Mouse (Mus musculus) testis, adult 2 months (tissue): ENCODE data around the gene Rras2. TPM values are rescaled to one million over a fixed set of nuclear protein-coding genes. Genes with fewer than 3 reads are reported as not detected.
A peak's percentile ranks its signal among the peaks of the same experiment; 100 is the strongest.

Experiments used
- H3K27ac ChIP-seq: fragments of 200-500 bp; 2 replicates; pipeline ENCODE4 v1.5.1; 2012; ENCODE audit warnings: low read depth, low read length; ENCODE audit not compliant: control insufficient read depth, insufficient read depth
- H3K27me3 ChIP-seq: fragments of 200-500 bp; 2 replicates; pipeline ENCODE4 v1.6.1; 2012; ENCODE audit warnings: mild to moderate bottlenecking, low read length, moderate library complexity; ENCODE audit not compliant: control insufficient read depth, insufficient read depth
- H3K36me3 ChIP-seq: fragments of 200-500 bp; 2 replicates; pipeline ENCODE4 v1.6.1; 2012; ENCODE audit warnings: mild to moderate bottlenecking, low read length; ENCODE audit not compliant: control insufficient read depth, insufficient read depth
- H3K4me1 ChIP-seq: fragments of 200-500 bp; 2 replicates; pipeline ENCODE4 v1.6.1; 2012; ENCODE audit warnings: low read length; ENCODE audit not compliant: control insufficient read depth, insufficient read depth
- H3K4me3 ChIP-seq: fragments of 200-500 bp; 2 replicates; pipeline ENCODE4 v1.5.1; 2012; ENCODE audit warnings: low read depth, mild to moderate bottlenecking, low read length, moderate library complexity, mixed read lengths; ENCODE audit not compliant: control insufficient read depth
- CTCF ChIP-seq: fragments of 200-500 bp; IDR thresholded peaks from 2 replicates; pipeline ENCODE4 v1.5.1; 2012; ENCODE audit warnings: low read depth, mild to moderate bottlenecking, inconsistent platforms, low read length, moderate library complexity; ENCODE audit not compliant: control insufficient read depth, insufficient read depth, insufficient replicate concordance
- POLR2A ChIP-seq: fragments of 200-500 bp; IDR thresholded peaks from 2 replicates; pipeline ENCODE4 v1.6.1; 2012; ENCODE audit warnings: low read depth, mild to moderate bottlenecking, inconsistent platforms, low read length, moderate library complexity; ENCODE audit not compliant: control insufficient read depth
- polyA plus RNA-seq: library from polyadenylated mRNA; depleted of rRNA; stranded (reverse); fragments of >200 nt; gene quantifications from 2 replicates; pipeline ENCODE4 v1.2.3, GENCODE M21; 2012

Gene Rras2
- polyA plus RNA-seq, 1 experiment: 5.4 TPM

DNA sequence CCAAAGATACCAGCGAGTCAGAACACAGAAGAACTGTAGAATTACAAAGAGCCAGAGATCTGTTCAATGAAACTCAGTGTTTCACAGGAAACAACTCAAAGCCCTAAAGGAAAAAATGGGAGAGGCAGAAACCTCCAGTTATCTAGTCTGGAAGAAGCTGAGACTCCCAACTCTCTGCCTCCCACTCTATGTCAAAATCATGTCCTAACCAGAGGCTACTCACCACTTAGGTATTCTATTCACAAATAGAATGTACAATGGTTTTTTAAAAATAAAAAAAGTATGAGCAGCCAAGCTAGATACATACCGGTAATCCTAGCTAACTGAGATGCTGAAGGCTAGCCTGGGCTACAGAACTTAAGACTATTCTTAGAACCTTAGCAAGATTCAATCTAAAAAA lies 3.3 kb downstream of the Rras2 start:
- Histone ChIP-seq H3K4me3 (peak overlapping the region; percentile 14; the same call in 1 of the 2 replicates), H3K27ac (no peak overlapping the region), H3K27me3 (no peaks in the 10 kb centered on the region), H3K4me1 (peaks cover 7% of the 10 kb centered on the region), H3K36me3 (no peaks in the 10 kb centered on the region)
- TF ChIP-seq POLR2A: no peak
- TF ChIP-seq CTCF: no peak

DNA sequence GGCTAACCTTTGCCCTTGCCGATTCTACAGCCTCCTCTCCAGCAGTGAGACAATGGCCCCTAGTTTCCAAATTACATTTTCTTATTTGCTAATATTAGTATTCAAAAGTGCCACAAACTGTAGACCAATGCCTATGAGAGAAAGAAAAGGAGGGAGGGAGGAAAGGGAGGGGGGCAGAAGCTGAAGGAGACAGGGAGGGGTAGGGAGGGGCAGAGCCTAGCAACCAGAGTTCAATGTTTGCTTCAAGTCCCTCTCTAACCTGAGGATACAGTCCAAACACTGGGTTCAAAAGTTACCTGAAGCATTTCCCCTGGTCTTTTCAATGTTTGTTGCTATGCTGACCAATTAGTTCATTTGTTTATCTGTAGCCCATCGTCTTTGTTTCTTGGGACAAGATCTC lies 7.1 kb downstream of the Rras2 start:
- H3K4me1 ChIP-seq: no peaks in the 10 kb centered on the region
- H3K4me3 ChIP-seq: no peak overlapping the region
- H3K36me3 ChIP-seq: no peaks in the 10 kb centered on the region
- H3K27ac ChIP-seq: no peak overlapping the region
- H3K27me3 ChIP-seq: no peaks in the 10 kb centered on the region
- no peak for TF ChIP-seq POLR2A

DNA sequence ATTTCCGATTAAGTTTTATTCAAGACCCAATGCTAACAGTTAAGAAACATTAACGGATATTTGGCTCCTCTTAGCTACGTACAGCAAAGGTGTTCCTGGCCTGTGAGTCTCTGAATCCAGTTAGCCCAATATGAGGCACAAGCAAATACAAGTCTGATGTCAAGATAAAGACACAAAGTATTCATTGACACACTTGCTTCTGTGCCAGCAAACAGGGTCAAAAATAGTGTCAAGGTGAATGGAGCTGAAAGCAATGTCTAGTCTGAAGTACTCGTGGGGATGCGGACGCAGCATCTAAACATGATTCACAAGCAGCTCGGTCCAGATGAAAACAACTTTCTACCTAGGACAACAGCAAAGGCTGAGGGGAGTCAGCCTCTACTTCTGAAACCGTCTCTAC lies 11.7 kb downstream of the Rras2 start:
- H3K4me1 ChIP-seq: no peaks in the 10 kb centered on the region
- H3K27me3 ChIP-seq: no peaks in the 10 kb centered on the region
- no peaks in the 10 kb centered on the region for H3K36me3 ChIP-seq
- no peak overlapping the region for H3K4me3 ChIP-seq
- TF ChIP-seq CTCF: no peak
- no peak for TF ChIP-seq POLR2A
- peak overlapping the region; percentile 21; the same call in 1 of the 2 replicates for H3K27ac ChIP-seq

DNA sequence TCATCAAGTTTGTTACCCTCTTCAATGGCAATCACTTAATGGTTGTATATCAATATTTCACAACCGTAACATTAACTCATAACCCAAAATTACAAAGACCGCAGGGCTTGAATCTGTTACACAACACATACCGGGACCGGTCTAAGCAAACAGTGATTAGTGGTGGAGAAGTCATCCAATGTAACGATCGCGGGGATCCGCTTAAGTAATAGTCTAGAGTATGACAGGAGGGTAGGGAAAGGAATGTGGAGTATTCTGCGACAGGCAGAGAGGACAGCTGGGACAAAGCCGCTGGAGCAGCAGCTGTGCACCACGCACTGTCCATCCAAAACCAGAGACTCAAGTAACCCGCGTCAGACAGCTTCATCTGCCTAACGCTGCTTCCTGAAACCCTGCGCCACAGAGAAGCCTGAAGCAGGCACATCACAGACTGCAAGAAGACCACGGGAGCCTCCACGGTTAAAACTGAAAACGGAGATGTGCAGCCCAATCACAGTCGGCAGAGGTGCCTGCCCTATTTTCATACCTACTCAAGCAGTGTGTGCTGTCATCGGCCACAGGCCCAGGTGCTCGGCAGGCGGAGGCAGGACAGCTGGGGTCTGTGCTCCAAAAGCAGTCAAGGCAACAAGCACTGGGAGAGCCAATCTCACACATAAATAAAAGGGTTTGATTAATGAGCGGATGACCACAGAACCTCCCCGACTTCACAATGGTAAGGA lies 13.8 kb downstream of the Rras2 start:
- Histone ChIP-seq H3K4me1 (no peaks in the 10 kb centered on the region), H3K27me3 (no peaks in the 10 kb centered on the region), H3K4me3 (no peak overlapping the region), H3K36me3 (no peaks in the 10 kb centered on the region), H3K27ac (no peak overlapping the region)
- no peak for TF ChIP-seq POLR2A
- no peak for TF ChIP-seq CTCF

DNA sequence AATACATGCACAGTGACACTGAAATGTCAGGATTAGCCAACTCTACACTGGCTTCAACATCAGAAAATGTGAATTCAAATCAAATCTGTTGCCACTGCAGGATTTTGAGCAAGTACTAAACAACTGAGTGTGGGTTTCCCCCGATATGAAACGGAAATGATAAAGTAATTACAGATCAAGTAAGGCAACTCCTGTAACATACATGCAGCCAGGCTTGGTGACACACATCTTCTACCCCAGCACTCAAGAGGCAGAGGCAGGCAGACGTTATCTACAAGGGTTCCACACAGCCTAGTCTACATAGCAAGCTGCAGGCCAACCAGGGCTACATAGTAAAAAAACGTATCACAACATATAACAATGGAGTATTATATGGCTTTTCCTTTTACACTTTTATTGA lies 14.4 kb downstream of the Rras2 start:
- Histone ChIP-seq H3K36me3 (no peaks in the 10 kb centered on the region), H3K27ac (no peak overlapping the region), H3K4me3 (no peak overlapping the region), H3K27me3 (no peaks in the 10 kb centered on the region), H3K4me1 (no peaks in the 10 kb centered on the region)
- no peak for TF ChIP-seq CTCF
- TF ChIP-seq POLR2A: no peak

DNA sequence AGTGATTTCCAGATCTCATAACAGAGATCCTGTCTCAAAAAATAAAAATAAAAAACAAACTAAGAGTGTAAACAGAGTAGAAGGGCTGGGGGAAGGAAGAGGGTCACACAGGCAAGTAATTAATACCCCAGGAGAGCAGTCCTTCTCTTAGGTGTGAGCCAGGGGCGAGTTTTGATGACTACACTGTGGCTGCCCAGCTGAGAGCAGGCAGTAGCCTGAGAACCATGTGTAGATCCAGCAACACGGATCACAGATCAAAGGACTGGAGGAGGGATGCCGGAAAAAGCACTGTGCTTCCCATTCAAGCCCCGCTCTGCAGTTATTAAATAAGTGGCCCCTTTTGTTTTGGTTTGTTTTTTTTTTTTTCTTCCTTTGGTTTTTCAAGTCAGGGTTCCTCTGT lies 15.0 kb downstream of the Rras2 start:
- Histone ChIP-seq H3K27me3 (no peaks in the 10 kb centered on the region), H3K36me3 (no peaks in the 10 kb centered on the region), H3K27ac (no peak overlapping the region), H3K4me1 (no peaks in the 10 kb centered on the region), H3K4me3 (no peak overlapping the region)
- TF ChIP-seq CTCF: no peak
- no peak for TF ChIP-seq POLR2A

DNA sequence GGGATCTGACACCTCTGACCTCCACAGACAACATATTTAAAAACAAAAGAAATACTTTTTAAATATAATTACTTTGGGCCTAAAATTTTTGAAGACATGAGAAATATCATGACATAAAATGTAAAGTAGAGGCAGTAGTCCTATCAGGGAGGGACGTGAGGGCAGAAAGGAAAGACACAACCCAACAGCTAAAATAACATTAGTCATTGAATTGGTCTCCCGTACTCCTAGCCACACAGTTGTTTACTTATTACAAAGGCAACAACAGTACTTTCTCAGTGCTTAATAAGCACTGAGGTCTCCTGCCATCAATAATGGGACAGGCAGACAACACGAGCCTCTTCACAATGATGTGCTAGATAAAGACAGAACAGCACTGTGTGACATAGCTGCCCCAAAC lies 16.2 kb downstream of the Rras2 start:
- TF ChIP-seq CTCF (no peak), POLR2A (no peak)
- no peaks in the 10 kb centered on the region for H3K27me3 ChIP-seq

More for the DNA sequence above, 16.2 kb downstream of the Rras2 start:
- Histone ChIP-seq H3K27ac (no peak overlapping the region), H3K36me3 (no peaks in the 10 kb centered on the region), H3K4me1 (no peaks in the 10 kb centered on the region), H3K4me3 (no peak overlapping the region)
